Mouse (Mus musculus): ENCODE measurements around the gene Kcnk18.

Gene Kcnk18

GRCm38 (mm10) chr19:59218991-59219390, at the start of gene Kcnk18:
TSS of gene Kcnk18 (plus strand) at chr19:59219214.
- in situ Hi-C loops (cut with MboI; ENCODE audit: unreplicated experiment in 2 of 2) = no loop called here

GRCm38 (mm10) chr19:59169936-59170765, 48.9 kb upstream of the Kcnk18 start, which contains the start of gene Vax1:
TSS of gene Vax1 (minus strand) at chr19:59170056.
- in situ Hi-C loops (cut with MboI; ENCODE audit: unreplicated experiment in 2 of 2) = no loop called here

- in situ Hi-C loops (cut with MboI; ENCODE audit: unreplicated experiment in 2 of 2) = no loop called here
Measured at GRCm38 (mm10) chr19:59170766-59171095, 48.3 kb upstream of the Kcnk18 start.

- in situ Hi-C loops (cut with MboI; ENCODE audit: unreplicated experiment in 2 of 2) = no loop called here
Measured at GRCm38 (mm10) chr19:59171151-59171870, 47.7 kb upstream of the Kcnk18 start.

GRCm38 (mm10) chr19:59171871-59172245, 47.2 kb upstream of the Kcnk18 start:
- in situ Hi-C loops (cut with MboI; ENCODE audit: unreplicated experiment in 2 of 2) = no loop called here

GRCm38 (mm10) chr19:59172781-59173180, 46.2 kb upstream of the Kcnk18 start:
- in situ Hi-C loops (cut with MboI; ENCODE audit: unreplicated experiment in 2 of 2) = no loop called here

GRCm38 (mm10) chr19:59173341-59174015, 45.5 kb upstream of the Kcnk18 start:
- in situ Hi-C loops (cut with MboI; ENCODE audit: unreplicated experiment in 2 of 2) = no loop called here

GRCm38 (mm10) chr19:59184000-59184399, 35.0 kb upstream of the Kcnk18 start:
- in situ Hi-C loops (cut with MboI; ENCODE audit: unreplicated experiment in 2 of 2) = no loop called here

- in situ Hi-C loops (cut with MboI; ENCODE audit: unreplicated experiment in 2 of 2) = no loop called here
Measured at GRCm38 (mm10) chr19:59188981-59189380, 30.0 kb upstream of the Kcnk18 start.

- in situ Hi-C loops (cut with MboI; ENCODE audit: unreplicated experiment in 2 of 2) = no loop called here
Measured at GRCm38 (mm10) chr19:59190431-59191122, 28.4 kb upstream of the Kcnk18 start.

GRCm38 (mm10) chr19:59191123-59191505, 27.9 kb upstream of the Kcnk18 start:
- in situ Hi-C loops (cut with MboI; ENCODE audit: unreplicated experiment in 2 of 2) = no loop called here

- in situ Hi-C loops (cut with MboI; ENCODE audit: unreplicated experiment in 2 of 2) = no loop called here
Measured at GRCm38 (mm10) chr19:59192491-59192890, 26.5 kb upstream of the Kcnk18 start.

- in situ Hi-C loops (cut with MboI; ENCODE audit: unreplicated experiment in 2 of 2) = no loop called here
Measured at GRCm38 (mm10) chr19:59193456-59193855, 25.6 kb upstream of the Kcnk18 start.

- in situ Hi-C loops (cut with MboI; ENCODE audit: unreplicated experiment in 2 of 2) = no loop called here
Measured at GRCm38 (mm10) chr19:59193986-59194820, 24.8 kb upstream of the Kcnk18 start.

GRCm38 (mm10) chr19:59195181-59195770, 23.7 kb upstream of the Kcnk18 start:
- in situ Hi-C loops (cut with MboI; ENCODE audit: unreplicated experiment in 2 of 2) = no loop called here

- in situ Hi-C loops (cut with MboI; ENCODE audit: unreplicated experiment in 2 of 2) = no loop called here
Measured at GRCm38 (mm10) chr19:59196111-59196666, 22.8 kb upstream of the Kcnk18 start.

- in situ Hi-C loops (cut with MboI; ENCODE audit: unreplicated experiment in 2 of 2) = no loop called here
Measured at GRCm38 (mm10) chr19:59198161-59198560, 20.9 kb upstream of the Kcnk18 start.

- in situ Hi-C loops (cut with MboI; ENCODE audit: unreplicated experiment in 2 of 2) = loop anchor here in 1 of 2 experiments (10.0 kb wide), 1 partner anchor 1544 kb away; no protein-coding TSS in a partner anchor
Measured at GRCm38 (mm10) chr19:59208475-59208874, 10.5 kb upstream of the Kcnk18 start.

- in situ Hi-C loops (cut with MboI; ENCODE audit: unreplicated experiment in 2 of 2) = loop anchor here in 1 of 2 experiments (10.0 kb wide), 1 partner anchor 1544 kb away; no protein-coding TSS in a partner anchor
Measured at GRCm38 (mm10) chr19:59208986-59209385, 10.0 kb upstream of the Kcnk18 start.
